Mouse (Mus musculus) brain, adult 2 months (tissue): Measurements from ENCODE around the gene Vmn1r55.
"Not testable (repeated sequence)": the region's sequence is repeated elsewhere in the genome, so short reads cannot be mapped to it uniquely, and the experiment has no call there.

Experiments
- DNase-seq: peaks from one replicate; pipeline ENCODE4 v3.0.0; 2011; ENCODE audit warnings: low read depth, low spot score

Vmn1r55 gene

DNA sequence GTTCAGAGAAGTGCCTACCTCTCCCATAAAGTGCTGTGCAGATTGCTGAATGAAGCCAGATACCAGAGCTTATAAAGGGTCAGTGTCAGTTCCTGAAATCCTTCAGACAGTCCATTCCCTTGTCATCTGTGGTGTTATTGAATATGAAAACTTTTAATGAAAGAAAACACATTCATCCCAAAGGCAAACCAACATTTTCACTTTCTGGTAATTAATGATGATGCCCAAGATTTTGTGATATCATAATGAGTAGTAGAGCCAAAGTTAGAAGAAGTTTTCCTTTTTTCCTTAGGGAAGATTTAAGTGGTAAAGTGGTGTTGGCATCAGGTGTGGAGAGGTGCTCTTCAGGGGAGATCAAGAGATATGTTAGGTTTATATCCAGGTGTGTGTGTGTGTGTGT lies at the start of gene Vmn1r55:
TSS of gene Vmn1r55 (minus strand) at position 101 of the 400 bp plus-strand sequence.
- not testable (repeated sequence) for DNase-seq

GRCm38 (mm10) chr7:5196647-5197046 lies 47.2 kb upstream of the Vmn1r55 start, which contains the start of gene Vmn1r56:
Gene Vmn1r56 (minus strand): TSS chr7:5196747.
- DNase-seq: not testable (repeated sequence)

GRCm38 (mm10) chr7:5125549-5126406 lies 23.7 kb downstream of the Vmn1r55 start, which contains the start of gene Rasl2-9:
Gene Rasl2-9 (minus strand): TSS chr7:5125950.
- DNase-seq: peak; percentile 60

GRCm38 (mm10) chr7:5125078-5125477 lies 24.4 kb downstream of the Vmn1r55 start:
- no peak for DNase-seq

DNA sequence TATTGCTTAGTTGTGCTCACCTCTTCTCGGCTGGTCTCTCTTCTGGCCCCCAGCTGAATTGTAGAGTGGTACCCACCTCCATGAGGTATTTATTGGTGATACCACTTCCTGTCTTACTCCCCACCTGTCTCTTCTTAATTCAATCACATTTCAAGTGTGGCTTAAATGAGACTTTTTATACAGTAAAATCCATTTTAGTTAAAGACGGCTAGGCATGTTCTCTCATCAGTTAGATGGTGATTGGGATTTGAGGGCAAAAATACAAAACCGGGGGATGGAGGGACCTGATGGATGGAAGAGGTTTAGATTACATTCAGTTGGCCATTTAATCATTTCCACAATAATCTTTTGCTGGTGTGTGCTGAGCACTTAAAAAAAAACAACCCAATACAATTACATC lies 32.6 kb downstream of the Vmn1r55 start, which contains the start of gene Rfpl4:
TSS of gene Rfpl4 (minus strand) at position 101 of the 400 bp plus-strand sequence.
- DNase-seq: no peak

DNA sequence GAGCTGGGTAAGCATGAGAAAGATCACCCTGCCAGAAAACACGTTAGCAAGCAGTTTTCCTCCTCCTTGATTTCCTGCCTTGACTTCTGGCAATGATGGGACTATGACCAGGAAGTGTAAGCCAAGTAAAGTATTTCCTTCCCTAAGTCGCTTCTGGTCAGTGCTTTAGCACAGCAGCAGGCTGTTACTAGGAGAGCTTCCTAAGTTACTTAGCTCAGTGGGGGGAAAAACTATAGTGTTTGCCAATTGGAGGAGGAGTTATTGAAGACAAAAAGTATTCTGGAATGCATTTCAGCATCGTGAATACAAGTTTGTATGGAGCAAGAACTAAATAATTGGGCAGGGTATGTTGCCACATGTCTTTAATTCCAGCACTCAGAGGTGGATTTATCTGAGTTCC lies 36.8 kb downstream of the Vmn1r55 start:
- DNase-seq: no peak

DNA sequence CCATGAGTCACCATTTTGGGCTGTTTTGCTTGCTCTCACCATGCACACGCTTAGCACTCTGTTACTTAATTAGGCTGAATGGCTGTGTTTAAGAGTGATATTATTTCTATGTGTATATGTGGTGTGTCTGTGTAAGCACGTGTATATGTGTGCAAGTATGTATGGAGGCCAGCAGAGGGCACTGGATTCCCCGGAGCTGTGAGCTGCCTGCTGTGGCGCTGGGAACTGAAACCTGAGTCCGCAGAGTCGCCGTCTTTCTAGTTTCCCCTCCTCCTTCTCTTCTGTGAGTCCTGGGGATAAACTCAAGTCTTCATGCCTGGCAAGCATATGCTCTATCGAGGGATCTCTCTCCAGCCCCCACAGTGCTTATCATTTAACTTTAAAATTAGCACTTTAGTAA lies 40.2 kb downstream of the Vmn1r55 start:
- no peak for DNase-seq

DNA sequence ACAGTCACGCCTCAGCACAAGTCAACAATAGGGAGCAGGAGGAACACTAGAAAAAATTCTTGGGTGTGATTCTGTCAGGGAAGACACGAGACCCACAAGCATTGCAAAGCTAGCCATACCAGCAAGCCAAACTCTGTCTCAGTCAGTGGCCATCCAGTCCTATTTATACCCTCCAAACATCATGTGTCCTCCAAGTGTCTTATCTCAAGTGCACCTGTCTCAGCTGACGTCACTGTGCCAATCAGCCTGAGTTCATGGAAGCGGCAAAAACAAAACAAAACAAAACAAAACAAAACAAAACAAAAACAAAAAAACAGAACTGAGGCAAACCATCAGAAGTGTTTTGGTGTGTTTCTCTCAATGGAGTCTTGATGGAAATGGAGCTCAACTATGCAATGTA lies 41.2 kb downstream of the Vmn1r55 start:
- DNase-seq: no peak

DNA sequence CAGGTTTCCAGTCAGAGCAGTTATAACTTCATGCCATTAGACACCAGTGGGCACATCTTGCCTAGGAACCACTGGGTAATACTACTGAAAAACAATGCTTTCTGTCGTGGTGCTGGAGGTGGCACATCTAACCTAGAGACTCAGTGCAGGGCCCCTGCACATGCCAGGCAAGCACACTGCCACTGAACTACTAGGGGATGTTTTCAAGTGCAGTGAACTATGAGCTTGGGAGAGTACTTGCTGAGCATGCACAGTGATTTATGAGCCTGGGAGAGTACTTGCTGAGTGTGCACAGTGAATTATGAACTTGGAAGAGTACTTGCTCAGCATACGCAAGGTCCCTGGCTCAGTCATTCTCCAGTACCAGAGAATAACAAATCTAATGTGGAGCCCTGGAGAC lies 46.9 kb downstream of the Vmn1r55 start:
- no peak for DNase-seq

DNA sequence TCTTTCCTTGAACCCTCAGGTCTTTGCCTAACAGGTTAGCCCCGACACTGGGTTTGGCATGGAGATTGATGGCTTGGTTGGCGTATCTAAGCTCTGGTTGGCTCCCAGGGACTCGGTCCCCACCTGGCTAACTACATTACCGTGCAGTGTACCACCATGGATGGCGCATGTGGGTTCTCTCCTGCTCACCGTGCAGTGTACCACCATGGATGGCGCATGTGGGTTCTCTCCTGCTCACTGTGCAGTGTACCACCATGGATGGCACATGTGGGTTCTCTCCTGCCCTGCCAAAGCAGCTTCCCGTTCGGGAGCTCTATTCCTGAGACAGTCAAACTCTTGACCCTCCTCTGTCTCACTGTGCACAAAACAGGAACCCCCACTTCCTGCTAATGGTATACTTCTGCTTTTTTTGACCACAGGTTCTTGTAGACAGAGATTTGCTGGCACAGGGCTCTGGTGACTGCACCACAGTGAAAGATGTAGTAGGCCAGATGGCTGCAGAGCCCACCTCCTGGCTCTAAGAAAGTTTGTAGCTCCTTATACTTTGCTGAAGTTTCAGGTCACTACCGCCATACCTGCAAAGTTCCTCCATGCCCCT lies 48.3 kb downstream of the Vmn1r55 start:
- DNase-seq: peak; percentile 36

DNA sequence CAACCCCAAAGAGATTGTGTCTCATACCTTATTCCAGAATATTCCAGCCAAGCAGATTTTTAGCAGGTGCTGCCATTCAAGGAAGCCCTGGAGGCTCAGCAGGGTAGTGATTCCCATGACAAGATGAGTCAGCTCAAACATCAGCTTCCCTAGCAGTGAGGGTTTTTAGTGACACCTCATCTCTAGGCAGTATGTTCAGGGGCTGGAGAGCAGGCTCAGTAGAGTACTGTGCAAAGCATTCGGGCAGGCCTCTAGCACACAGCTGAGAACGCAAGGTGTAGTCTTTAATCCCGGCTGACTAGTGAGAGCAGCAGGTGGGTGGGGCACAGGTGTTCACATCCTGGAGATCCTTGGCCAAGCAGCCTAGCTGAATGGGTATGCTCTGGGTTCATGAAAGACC lies 49.7 kb downstream of the Vmn1r55 start:
- peak; percentile 65 for DNase-seq

GRCm38 (mm10) chr7:5098769-5099168 lies 50.7 kb downstream of the Vmn1r55 start:
- DNase-seq: no peak

DNA sequence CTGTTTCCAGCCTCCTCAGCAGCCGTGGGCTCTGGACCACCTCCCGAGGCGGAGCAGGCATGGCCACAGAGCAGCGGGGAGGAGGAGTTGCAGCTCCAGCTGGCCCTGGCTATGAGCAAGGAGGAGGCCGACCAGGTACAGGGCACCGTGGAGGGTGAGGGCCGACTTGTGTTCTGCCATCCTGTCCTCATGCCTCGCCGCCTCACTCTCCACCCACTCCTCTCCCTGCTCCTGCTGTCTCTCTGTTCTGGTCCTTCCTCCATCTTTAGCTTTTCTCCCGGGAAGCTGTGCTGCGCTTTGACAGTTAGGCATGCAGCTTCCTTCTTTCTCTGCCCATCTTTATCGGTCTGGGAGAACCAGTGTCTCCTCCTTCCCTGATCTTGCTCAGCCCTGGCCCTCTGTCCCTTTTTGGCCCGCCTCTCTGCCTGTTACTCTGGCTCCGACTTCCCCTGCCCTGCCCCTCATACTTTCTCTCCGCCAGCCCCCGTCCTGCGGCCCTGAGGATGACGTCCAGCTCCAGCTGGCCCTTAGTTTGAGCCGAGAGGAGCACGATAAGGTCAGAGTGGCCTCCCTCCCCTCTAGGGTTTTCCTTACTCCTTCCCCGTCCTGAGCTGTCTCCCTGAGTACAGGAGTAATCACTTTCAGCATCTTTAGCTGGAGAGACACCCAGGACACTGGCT lies 56.5 kb downstream of the Vmn1r55 start:
- DNase-seq: peak; percentile 53

GRCm38 (mm10) chr7:5092381-5092780 lies 57.1 kb downstream of the Vmn1r55 start:
- DNase-seq: no peak

- DNase-seq: peak; percentile 73
Observed at GRCm38 (mm10) chr7:5091008-5091728, 58.3 kb downstream of the Vmn1r55 start.

GRCm38 (mm10) chr7:5089853-5090252 lies 59.6 kb downstream of the Vmn1r55 start:
- DNase-seq: peak; percentile 65

- no peak for DNase-seq
Observed at GRCm38 (mm10) chr7:5087886-5088285, 61.6 kb downstream of the Vmn1r55 start.

DNA sequence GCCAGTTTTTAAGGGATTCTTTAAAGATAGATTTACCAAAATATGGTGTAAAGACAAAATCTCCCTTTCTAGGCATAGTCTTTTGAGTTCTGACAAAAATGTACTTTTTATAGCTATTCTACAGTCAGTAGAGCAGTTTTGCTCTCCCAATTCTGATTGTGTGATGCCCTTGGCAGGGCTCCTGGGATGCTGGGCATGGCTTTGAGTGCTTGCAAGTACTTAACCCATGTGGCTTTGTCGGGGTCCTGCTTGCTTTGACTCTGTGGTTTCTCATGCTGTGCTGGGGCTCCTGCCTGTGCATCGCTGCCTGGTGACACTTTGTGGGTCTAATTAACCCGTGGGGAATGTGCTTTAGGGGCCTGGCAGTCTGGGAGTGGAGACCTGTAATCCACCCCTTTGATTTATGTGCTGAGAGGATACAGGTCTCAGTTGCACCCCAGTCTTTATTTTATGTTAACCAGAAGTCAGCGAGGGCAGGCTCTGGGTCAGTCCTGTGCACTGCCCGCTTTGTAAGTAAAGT lies 62.5 kb downstream of the Vmn1r55 start:
- DNase-seq: no peak

GRCm38 (mm10) chr7:5085512-5085911 lies 64.0 kb downstream of the Vmn1r55 start:
- no peak for DNase-seq

DNA sequence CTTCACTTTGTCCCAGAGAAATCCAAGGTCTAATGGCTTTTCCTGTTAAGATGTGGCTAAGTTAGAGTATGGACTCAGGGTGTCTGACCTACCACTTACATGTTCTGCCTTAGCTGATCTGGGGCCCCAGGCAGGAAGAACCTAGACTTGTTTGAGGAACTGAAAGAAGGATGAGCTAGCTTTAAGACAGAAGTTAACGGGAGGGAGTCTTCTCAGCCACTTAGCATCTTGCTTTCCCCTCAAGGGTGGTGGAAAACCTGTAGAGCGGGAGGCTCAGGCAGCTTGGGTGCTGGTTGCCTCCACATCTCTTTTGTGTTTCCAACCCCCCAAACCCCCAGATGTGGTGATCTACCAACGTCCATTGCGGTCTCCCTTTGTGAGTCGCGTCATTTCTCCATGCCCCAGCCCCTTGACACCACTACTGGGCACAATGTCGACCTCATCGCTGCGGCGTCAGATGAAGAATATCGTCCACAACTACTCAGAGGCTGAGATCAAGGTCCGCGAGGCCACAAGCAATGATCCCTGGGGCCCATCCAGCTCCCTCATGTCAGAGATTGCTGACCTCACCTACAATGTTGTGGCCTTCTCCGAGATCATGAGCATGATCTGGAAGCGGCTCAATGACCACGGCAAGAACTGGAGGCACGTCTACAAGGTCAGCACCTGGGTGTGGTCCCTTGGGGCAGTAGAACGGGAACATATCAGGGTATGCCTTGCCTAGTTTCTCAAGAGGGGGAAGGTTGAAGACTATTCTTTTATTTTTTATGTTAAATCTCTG lies 66.0 kb downstream of the Vmn1r55 start:
- no peak for DNase-seq

DNA sequence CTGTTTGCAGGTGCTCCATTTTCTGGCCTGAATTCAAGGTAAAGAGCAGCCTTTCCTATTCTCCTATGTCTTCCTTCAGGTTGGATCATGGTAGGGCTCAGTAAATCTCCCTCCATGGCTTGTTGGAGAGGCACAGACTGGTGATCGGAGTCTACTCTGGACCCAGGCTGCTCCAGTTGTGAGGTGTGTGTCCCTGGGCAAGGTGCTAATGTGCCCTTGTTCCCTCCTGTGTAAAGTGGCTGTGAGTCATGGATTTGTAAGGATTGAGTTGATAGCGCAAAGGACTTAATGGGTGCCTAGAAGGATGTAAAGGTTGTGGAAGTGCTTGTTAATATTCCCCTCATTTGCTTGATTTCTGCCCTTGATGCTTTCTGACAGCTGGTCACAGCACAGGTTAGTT lies 67.5 kb downstream of the Vmn1r55 start:
- DNase-seq: no peak
